Mouse (Mus musculus): Measurements from ENCODE around the gene Zfp654. TPM values are rescaled to one million over a fixed set of nuclear protein-coding genes. Genes with fewer than 3 reads are reported as not detected.
"Not testable (repeated sequence)": the region's sequence is repeated elsewhere in the genome, so short reads cannot be mapped to it uniquely, and the experiment has no call there.

The Zfp654 gene
- polyA plus RNA-seq, 1 experiment from 2014 or later, result 8.0 TPM

- WGBS, result 97% methylated on average over 10 of the region's 10 CpGs
- H3K4me2 ChIP-seq, result no peak overlapping the region
- H3K27me3 ChIP-seq (ENCODE audit: insufficient read depth, low read length), result no peaks in the 10 kb centered on the region
- no peak overlapping the region for H3K27ac ChIP-seq (ENCODE audit: low read depth)
- H3K9me3 ChIP-seq (ENCODE audit: low read depth, low read length), result no peaks in the 10 kb centered on the region
- H3K4me3 ChIP-seq (ENCODE audit: low read depth, low read length), result no peak overlapping the region
- H3K4me1 ChIP-seq (ENCODE audit: insufficient read depth), result no peaks in the 10 kb centered on the region
- ATAC-seq (ENCODE audit: insufficient read depth) (no peak), DNase-seq (no peak)
- TF ChIP-seq CTCF (IDR thresholded peaks at IDR 0.05; ENCODE audit: low read depth), result no peak
- no peaks in the 10 kb centered on the region for H3K36me3 ChIP-seq (ENCODE audit: insufficient read depth)
- H3K9ac ChIP-seq, result no peak overlapping the region
Measured at GRCm38 (mm10) chr16:64875384-64875783, 23.9 kb upstream of the Zfp654 start.

GRCm38 (mm10) chr16:64873416-64874305, 22.2 kb upstream of the Zfp654 start:
- Histone ChIP-seq H3K9ac (peak overlapping the region; percentile 77), H3K36me3 (ENCODE audit: insufficient read depth) (no peaks in the 10 kb centered on the region), H3K4me1 (ENCODE audit: insufficient read depth) (no peaks in the 10 kb centered on the region), H3K27ac (ENCODE audit: low read depth) (peak overlapping the region; percentile 90), H3K4me2 (peak overlapping the region; percentile 65), H3K27me3 (ENCODE audit: insufficient read depth, low read length) (no peaks in the 10 kb centered on the region), H3K9me3 (ENCODE audit: low read depth, low read length) (no peaks in the 10 kb centered on the region), H3K4me3 (ENCODE audit: low read depth, low read length) (peak overlapping the region; percentile 64)
- ATAC-seq (ENCODE audit: insufficient read depth) (peak; percentile 98), DNase-seq (peak; percentile 91)
- WGBS, result 1% methylated on average over 29 of the region's 29 CpGs
- TF ChIP-seq CTCF (IDR thresholded peaks at IDR 0.05; ENCODE audit: low read depth), result no peak

GRCm38 (mm10) chr16:64872841-64873240, 21.4 kb upstream of the Zfp654 start:
- Histone ChIP-seq H3K4me1 (ENCODE audit: insufficient read depth) (no peaks in the 10 kb centered on the region), H3K9me3 (ENCODE audit: low read depth, low read length) (no peaks in the 10 kb centered on the region), H3K4me2 (peak overlapping the region; percentile 65), H3K4me3 (ENCODE audit: low read depth, low read length) (peak overlapping the region; percentile 64), H3K27me3 (ENCODE audit: insufficient read depth, low read length) (no peaks in the 10 kb centered on the region), H3K36me3 (ENCODE audit: insufficient read depth) (no peaks in the 10 kb centered on the region), H3K27ac (ENCODE audit: low read depth) (no peak overlapping the region), H3K9ac (no peak overlapping the region)
- WGBS, result 9% methylated on average over 7 of the region's 7 CpGs
- DNase-seq, result peak; percentile 43
- no peak for ATAC-seq (ENCODE audit: insufficient read depth)
- TF ChIP-seq CTCF (IDR thresholded peaks at IDR 0.05; ENCODE audit: low read depth), result no peak

- Histone ChIP-seq H3K27me3 (ENCODE audit: insufficient read depth, low read length) (no peaks in the 10 kb centered on the region), H3K9me3 (ENCODE audit: low read depth, low read length) (no peaks in the 10 kb centered on the region), H3K36me3 (ENCODE audit: insufficient read depth) (no peaks in the 10 kb centered on the region), H3K4me3 (ENCODE audit: low read depth, low read length) (no peak overlapping the region), H3K4me2 (no peak overlapping the region), H3K27ac (ENCODE audit: low read depth) (no peak overlapping the region), H3K4me1 (ENCODE audit: insufficient read depth) (no peaks in the 10 kb centered on the region), H3K9ac (no peak overlapping the region)
- TF ChIP-seq CTCF (IDR thresholded peaks at IDR 0.05; ENCODE audit: low read depth), result no peak
- WGBS, result 21% methylated on average over 3 of the region's 3 CpGs
- ATAC-seq (ENCODE audit: insufficient read depth) (no peak), DNase-seq (peak; percentile 54)
Measured at GRCm38 (mm10) chr16:64872296-64872695, 20.8 kb upstream of the Zfp654 start.

GRCm38 (mm10) chr16:64869621-64870020, 18.2 kb upstream of the Zfp654 start:
- no peak for DNase-seq
- no peak overlapping the region for H3K4me3 ChIP-seq (ENCODE audit: low read depth, low read length)
- no peaks in the 10 kb centered on the region for H3K9me3 ChIP-seq (ENCODE audit: low read depth, low read length)
- no peaks in the 10 kb centered on the region for H3K36me3 ChIP-seq (ENCODE audit: insufficient read depth)
- no peak overlapping the region for H3K27ac ChIP-seq (ENCODE audit: low read depth)
- no peak overlapping the region for H3K9ac ChIP-seq
- ATAC-seq (ENCODE audit: insufficient read depth), result no peak
- 64% methylated on average over 2 of the region's 2 CpGs for WGBS
- H3K27me3 ChIP-seq (ENCODE audit: insufficient read depth, low read length), result no peaks in the 10 kb centered on the region
- H3K4me2 ChIP-seq, result no peak overlapping the region
- TF ChIP-seq CTCF (IDR thresholded peaks at IDR 0.05; ENCODE audit: low read depth), result no peak
- no peaks in the 10 kb centered on the region for H3K4me1 ChIP-seq (ENCODE audit: insufficient read depth)

DNA sequence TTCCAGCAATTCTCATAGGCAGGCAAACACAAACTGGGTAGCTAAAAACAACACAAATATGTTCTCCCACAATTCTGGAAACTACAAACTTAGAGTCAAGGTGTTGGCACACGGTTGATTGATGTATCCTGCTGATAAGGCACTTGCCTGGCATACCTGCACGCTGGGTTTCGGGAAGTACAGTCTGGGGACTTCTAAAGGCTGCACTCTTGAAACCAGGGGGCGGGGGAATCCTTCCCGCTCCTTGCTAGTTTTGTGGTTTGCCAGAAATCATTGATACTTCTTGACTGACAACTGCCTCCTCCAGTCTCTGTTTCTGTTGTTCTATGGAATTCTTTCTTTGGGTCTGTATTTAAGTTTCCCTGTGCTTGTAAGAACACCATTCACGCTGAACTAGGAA, 17.2 kb upstream of the Zfp654 start:
- Histone ChIP-seq H3K4me1 (ENCODE audit: insufficient read depth) (no peaks in the 10 kb centered on the region), H3K4me2 (no peak overlapping the region), H3K36me3 (ENCODE audit: insufficient read depth) (no peaks in the 10 kb centered on the region), H3K9ac (no peak overlapping the region), H3K9me3 (ENCODE audit: low read depth, low read length) (no peaks in the 10 kb centered on the region), H3K27ac (ENCODE audit: low read depth) (no peak overlapping the region), H3K27me3 (ENCODE audit: insufficient read depth, low read length) (no peaks in the 10 kb centered on the region), H3K4me3 (ENCODE audit: low read depth, low read length) (no peak overlapping the region)
- WGBS, result 47% methylated on average over 6 of the region's 6 CpGs
- no peak for ATAC-seq (ENCODE audit: insufficient read depth)
- peak; percentile 37 for DNase-seq
- TF ChIP-seq CTCF (IDR thresholded peaks at IDR 0.05; ENCODE audit: low read depth), result no peak

- not testable (repeated sequence) for H3K4me2 ChIP-seq
- WGBS, result 86% methylated on average over 8 of the region's 8 CpGs
Measured at GRCm38 (mm10) chr16:64865841-64866240, 14.4 kb upstream of the Zfp654 start.

More at GRCm38 (mm10) chr16:64865841-64866240, 14.4 kb upstream of the Zfp654 start:
- not testable (repeated sequence) for DNase-seq; H3K4me3 ChIP-seq (ENCODE audit: low read depth, low read length); H3K4me1 ChIP-seq (ENCODE audit: insufficient read depth); H3K9ac ChIP-seq; H3K27ac ChIP-seq (ENCODE audit: low read depth); H3K9me3 ChIP-seq (ENCODE audit: low read depth, low read length); H3K27me3 ChIP-seq (ENCODE audit: insufficient read depth, low read length); H3K36me3 ChIP-seq (ENCODE audit: insufficient read depth); ATAC-seq (ENCODE audit: insufficient read depth)
